Mouse (Mus musculus) kidney, postnatal 25 days (tissue): ENCODE measurements at regions not wholly inside any gene's neighbourhood (a gene's known extent, or its start where the extent isn't known, plus 50 kb on each side); places are given as distances from the start of the nearest gene placed in this dataset.

ENCODE experiments used
- DNase-seq, 2 experiments: peaks; one replicate each; pipeline ENCODE4 v3.0.0; 2021; ENCODE audit warnings: mixed read lengths in 2 of 2

DNA sequence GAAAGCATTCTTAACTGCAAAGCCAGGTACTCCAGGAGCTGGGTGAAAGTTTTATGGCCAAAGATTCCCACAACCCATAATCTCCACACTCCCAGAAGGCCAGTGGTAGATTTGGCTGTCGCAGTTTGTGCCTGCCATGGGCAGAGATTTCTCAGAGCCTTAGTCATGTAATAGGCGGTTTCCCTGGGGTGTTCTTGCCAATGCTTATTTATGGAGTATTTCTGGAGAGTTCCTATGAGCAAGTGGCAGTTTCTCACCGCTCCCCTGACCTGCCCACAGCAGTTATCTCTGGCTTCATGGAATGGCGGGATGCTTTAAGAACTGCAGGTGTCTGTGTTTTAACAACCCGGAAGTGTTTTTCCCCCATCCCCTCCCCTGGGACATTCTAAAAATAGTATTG is 179.8 kb downstream of the 4933412E24Rik start:
- no peak for DNase-seq

DNA sequence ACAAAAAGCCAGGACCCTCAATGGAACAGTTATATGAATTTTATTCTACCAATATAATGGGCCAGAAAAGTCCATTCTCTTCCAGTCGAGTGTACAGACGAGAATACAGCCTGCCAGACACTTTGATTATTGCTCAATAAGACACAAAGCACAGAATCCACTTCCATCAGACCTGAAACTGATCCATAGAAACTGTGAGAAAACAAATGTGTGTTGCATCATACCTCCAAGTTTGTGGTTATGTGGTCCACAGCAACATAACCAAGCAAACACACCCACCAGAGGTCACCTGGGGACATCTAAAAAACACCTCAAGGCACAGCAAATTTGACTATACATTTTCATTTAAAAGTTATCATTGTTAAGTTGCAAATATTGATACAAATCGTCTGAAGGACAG is 183.2 kb downstream of the 4933412E24Rik start:
- no peak for DNase-seq

DNA sequence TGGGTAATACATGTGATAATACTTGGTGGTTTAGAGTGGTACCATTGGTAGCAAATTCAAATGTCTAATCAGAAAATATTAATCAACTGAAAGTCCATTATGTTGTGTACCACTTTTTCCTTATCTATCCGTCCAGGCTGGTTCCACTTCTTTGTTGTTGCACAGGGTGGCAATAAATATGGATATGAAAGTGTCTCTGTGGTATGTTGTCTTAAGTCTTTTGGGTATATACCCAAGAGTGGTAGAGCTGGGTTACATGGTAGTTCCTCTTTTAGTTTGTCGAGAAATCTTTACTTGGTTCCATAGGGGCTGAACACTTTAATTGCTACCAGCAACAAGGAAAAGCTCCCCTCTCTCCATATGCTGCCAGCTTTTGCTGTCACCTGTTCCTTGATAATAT is 184.9 kb downstream of the 4933412E24Rik start:
- no peak for DNase-seq

DNA sequence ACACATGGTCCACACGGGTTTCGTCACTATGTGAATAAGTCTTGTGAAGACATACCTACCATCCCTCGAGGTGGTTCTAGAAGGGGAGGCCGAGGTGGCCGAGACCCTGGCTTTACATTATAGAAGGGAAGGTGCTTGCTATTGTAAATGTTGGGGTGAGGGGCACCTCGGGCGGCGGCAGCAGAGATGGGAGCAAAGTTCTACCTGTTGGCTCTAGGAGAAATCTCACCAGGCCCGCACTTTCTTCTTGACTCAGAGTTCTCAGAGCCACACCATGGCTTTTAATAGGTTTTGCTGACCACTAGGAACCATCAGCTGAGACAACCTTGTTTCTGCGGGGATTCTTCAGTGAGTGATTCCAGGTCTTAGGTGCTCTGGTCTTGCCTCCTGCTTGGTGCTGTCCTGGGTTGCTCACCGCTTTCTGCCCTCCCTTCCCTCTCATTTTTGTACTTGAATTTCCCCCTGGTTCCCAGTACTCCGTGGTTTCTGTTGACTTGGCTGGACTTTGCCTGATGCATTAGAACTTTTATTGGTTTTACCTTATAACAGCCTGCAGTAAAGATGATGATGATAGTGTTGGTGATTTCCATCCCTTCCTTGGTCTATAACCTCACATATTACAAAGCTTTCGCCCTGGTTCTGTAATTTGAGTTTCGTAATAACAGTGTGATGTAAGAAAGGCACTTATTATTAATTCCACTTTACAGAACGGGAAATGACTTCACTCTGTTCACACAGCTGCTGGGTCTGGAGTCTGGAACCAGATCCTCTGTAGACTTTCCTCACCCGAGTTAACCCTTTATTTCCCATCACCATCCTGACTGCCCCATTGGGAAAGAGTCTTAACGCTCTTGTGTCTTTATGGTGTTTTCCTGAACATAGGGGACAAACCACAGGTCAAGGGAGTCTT is 185.6 kb downstream of the 4933412E24Rik start:
- no peak for DNase-seq

DNA sequence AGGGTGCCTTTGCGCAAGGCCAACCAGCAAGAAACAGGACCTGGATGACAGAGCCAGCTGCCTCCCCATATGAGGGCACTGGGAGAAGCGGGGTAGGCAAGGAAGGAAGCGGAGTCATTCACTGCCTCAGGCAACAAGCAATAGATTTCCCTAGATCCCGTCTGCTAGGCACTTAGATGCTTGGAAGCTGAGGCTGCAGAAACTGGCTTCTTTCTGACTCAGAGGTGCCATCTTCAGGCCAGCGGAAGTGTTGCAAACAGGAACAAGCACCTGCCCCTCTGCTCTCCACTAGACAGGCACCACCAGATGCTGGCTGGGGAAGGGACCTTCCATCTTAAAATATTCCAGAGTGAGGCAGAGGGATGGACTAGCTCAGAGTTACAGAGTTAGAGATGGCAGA is 188.0 kb downstream of the 4933412E24Rik start:
- peak; percentile 83 to 84 for DNase-seq

DNA sequence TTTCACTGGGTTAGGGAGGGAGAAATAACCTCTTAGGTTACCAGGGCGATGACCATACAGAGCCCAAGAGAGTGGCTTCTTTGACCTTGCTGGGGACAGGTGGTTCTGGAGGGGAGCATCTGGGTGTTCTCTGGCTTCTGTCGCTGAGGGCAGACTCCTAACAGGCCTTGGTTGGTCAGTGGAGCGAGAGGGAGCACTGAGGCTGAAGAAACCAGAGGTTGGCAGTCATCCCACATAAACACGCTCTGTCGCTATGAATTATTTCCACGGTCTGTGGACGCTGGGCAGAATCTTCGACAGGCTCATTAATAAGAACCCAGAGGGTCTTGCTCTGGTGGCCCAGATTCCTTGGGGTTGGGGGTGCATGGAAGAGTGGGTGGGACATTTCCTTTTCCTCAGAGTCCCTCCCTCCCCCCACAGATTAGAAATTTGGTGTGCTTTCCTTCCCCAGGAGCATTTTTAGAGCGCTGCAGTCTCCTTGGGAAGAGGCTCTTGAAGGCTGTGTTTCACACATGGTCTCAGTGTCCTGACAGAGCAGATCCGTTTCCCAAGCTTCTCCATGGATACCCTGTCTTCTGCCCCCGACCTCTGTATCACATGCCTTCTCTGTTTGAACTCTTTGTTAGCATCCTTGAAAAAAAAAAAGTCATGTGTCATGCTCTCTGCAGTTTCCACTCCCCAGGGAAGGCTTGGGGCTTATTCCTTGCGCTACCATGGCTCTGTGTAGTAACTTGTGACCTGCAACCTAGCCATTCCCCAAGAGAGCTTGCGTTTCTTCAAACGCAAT is 190.1 kb downstream of the 4933412E24Rik start:
- peak; percentile 76 to 88 for DNase-seq

DNA sequence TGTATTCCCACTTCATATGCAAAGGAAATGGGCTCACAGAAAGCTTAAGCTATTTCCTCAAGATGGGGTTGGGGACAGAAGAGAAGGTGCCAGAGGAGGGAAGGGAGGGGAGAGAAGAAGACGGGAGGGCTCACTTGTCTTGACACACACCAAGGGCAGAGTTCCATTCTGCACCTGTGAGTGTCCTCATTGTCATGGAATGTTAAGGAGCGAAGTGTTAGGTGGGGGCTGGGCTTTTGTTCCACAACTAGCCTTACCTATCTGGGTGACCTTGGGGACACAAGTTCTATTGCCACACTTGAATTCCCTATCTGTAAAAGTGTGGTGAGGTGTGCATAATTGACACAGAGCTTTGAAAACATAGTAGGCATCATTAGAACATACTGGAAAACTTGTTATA is 192.5 kb downstream of the 4933412E24Rik start:
- DNase-seq: peak in 1 of 2 experiments; percentile 43

DNA sequence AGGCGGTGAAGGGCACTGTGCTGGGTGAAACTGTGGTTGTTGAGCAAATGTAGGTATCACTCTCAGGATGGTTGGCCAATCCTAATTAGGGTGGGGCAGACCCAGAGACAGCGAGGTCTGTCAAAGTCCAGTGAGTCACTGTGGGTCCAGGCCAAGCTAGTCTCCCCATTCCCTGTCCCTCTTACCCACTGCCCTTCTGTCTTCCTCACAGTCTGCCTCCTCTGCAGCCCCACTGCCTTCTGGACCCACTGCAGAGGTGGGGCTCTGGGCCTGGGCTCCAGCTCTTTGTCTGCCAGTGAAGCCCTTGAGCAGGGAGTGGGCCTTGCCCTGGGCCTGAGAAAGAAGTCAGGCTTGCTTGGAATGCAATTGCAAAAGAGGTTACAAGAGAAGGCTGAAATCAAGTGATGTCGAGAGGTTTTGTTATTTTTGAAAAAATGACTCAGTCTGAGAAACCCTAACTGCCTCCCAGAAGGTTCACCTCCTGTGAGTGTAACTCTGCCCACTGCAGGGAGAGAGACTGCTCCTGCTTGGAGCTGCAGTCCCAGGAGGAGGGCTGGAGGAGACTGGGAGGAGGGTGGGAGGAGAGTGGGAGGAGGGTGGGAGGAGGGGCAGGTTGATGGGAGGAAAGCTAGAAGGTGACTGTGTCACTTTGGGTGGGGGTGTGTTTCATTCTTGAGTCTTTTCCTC is 193.3 kb downstream of the 4933412E24Rik start:
- DNase-seq: peak; percentile 16 to 70

DNA sequence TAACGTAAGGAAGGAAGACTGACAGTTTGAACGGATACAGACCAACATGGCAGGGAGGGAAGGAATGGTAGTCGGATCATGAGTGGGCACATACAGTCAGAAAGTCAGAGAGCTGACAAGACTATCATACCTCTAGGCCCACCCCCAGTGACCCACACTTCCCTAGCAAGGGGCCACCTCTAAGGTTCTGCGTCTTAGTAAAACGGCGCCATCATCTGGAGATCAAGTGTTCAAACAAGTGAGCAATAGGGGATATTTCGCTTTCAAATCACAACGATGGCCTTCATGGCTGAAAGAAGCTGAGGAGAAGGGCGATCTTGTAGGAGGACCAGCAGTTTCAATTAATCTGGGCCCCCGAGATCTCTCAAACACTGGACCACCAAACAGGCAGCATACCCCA is 196.1 kb downstream of the 4933412E24Rik start:
- DNase-seq: no peak

DNA sequence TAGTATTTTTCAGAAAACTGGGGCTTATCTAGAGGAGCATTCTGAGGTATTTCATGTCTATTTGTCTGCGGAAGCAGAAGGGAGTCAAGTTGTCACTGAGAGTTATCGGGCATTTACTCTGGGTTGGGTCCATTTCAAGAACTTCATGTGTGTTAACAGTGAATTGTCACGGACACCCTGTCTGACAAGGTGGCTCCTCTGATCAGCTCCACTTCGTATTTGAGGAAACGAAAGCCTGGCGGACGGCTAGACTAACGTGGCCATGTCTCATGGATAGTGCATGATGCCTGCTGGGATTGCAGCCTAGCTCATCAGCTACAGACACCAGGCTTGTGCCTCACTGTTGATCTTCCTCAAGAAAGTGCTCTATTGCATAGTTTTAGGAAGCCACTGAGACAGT is 200.4 kb downstream of the 4933412E24Rik start:
- DNase-seq: no peak

DNA sequence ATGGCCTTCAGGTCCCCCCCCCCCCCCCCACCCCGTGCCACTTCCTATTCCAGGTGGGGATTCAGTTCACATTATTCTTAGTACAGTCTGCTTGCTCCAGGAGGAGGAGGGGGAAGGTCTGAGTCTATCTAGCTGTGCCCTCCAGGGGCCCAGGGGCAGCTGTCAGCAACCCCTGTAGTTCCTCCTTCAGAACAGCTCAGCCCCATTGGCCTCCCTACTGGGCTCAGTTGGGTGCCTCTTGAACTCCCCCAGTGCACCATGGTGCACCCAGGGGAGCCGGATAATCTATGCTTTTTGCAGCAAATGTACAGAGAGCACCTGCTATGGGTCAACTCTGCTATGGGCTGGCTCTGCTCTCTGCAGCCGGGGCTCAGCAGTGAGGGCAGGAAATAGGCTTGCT is 204.8 kb downstream of the 4933412E24Rik start:
- no peak for DNase-seq

DNA sequence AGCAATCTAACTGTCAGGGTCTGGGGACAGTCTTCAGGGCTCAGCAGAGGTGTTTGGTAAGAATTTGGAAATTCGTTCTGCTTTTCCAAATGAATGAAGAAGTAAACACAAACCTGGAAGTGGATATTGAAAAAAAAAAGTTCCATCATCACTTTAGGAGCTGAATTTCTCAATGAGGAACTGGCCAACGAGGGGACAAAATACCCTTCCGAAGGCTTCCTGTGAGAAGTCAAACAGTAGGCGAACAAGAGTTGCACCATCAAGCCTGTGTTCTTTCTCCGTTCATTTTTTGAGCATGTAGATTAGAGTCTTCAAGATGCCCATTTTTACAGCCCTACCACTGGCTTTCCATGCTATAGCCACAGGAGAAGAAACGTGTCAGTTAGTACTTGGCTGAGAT is 207.1 kb downstream of the 4933412E24Rik start:
- DNase-seq: no peak

DNA sequence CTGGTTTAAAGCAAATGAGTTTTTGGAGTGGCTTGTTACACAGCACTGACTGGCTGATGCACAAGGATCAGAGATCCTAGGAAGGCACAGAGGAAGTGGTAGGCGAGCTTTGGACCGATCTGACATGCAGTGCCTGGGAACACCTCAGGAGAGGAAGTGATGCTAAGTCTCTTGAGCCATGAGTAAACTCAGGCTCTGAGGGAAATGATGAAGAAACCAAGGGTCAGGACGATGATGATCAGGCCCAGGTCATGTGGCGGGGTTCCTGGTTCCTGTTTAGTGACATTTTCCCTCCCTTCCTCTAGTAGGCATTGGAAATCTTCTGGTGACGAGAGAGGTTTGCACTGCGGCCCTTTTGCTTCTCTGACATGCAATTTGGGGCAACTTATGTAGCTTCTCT is 208.7 kb downstream of the 4933412E24Rik start:
- DNase-seq: no peak

DNA sequence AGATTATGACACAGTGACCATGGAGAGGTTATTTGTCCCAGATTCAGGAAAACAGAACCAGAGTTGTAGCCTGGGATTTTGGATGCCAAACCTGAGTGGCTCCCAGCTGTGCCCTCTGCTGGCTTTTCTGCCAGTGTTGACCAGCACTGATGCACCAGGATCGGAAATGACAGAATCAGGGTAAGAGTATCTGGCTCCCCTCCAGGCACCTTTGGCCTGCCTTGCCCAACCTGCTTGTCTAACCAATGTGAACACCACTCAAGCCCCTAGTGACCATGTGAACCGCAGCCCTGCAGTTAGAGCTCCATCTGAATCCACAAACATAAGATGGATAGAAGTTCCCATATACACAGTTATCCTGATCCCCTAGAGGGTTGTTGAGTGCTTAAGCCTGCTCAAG is 210.6 kb downstream of the 4933412E24Rik start:
- no peak for DNase-seq

DNA sequence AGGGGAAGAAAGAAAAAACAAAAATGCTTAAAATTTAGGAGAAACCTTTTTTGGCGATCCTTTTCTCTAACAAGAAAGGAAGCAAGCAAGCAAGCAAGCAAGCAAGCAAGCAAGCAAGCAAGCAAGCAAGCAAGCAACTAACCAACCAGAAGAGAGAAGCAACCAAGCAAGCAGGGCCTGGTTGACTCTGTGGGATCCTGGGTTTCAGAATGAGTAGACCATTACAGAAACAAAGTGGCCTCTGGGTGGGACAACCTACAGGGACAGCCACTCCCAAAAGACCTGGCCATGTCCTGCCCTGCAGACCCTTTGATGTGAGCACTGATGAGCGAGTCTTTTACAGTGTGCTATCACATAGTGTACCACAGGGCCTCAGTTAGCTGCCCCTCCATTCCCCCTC is 211.6 kb downstream of the 4933412E24Rik start:
- DNase-seq: no peak

DNA sequence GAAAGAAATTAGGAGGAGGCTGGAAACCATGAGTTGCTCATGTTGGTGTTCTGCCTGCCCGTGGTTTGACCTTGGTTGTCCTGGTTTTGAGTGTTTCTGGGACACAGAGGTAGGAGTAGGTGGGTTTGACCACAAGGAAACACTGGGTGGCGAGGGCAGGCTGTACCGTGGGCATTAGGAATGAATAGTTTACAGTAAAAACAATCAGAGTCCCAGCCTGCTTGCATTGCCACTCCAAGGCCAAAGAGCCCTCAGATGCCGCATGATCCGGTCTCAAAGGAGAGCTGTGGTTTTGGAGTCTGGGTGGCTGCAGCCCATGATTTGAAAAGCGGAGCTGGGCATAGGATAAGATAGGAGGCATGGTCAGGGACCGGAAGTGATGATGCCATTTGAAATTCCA is 212.0 kb downstream of the 4933412E24Rik start:
- no peak for DNase-seq

DNA sequence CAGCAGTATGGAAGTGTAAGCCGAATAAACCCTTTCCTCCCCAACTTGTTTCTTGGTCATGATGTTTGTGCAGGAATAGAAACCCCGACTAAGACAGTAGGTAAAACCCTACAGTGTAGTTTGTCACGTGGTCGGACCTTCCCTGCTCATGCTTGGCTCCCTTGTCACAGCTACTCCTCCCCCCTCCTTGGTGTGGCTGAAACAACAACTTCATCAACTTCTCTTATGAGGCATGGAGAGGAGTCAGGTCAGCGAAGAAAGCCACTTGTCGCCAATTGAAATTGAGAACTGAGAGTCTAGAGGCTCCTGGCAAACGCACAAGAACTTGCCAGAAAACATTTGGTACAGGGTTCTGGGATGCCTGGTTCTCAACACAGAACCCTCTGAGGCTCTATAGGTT is 214.1 kb downstream of the 4933412E24Rik start:
- DNase-seq: no peak

DNA sequence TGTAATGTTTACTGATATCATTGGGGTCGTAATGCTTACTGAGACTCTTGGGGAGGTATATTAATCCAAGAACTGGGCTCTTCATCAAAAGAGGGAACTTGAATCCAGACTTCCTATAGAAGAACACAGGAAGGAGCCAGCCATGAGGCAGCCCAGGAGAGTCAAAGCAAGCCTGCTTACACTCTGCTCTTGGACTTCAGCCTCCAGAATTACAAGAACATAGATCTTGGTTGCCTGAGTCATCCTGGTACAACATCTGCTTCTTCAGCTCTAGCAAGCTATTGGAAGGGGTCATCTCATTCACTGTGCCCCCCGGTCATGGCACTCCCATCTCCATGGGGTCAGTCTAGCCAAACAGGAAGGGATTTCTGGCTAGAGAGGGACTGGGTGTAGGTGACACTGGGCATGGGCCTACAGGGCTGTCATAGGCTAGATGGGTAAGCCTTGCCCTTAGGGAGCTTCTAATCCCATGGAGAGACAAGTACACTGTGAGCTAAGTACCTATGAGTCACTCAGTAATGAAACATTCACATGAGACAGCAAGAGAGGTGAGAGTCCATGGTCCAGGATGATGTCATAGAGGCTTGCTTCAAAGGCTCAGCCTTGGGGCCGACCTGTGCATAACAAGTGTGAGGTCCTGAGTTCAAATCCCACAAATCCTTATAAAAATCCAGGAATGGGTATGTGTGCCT is 217.1 kb downstream of the 4933412E24Rik start:
- DNase-seq: no peak

DNA sequence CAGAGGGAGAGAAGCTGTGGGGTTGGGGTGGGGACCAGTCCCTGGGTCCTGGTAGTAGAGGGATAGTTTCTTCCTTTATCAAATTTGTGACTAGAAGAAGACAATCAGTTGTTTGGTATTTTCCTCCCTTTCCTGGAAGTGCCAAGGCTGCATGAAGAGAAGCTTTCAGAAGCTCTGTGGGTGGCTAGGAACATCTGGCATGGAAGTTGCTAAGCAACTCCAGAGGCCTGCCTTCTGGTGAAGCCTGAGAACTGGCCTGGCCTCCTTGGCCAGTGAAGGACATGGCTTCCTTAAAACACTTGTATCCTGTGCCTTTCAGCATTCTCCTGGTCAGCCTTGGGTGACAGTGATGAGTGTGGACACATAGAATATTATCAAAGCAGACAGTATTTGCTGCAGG is 217.9 kb downstream of the 4933412E24Rik start:
- DNase-seq: no peak

DNA sequence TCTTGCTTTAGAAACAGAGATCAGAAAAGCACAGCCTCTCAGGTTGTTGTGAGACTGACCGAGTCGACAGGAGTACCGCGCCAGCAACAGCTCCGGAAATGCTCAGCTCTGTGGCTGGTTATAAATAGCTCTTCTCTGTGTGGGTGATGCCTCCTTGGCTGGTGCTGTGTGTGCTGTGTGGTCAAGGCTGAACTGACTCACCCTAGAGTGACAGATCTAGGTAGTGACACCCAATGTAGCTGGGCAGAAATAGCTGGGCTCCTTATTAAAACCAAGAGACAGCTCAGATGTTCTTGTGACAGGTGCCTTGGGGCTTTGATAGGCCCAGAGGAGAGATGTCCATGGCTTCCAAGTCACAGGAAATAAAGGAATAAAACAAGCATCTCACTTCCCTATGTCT is 220.7 kb downstream of the 4933412E24Rik start:
- no peak for DNase-seq

DNA sequence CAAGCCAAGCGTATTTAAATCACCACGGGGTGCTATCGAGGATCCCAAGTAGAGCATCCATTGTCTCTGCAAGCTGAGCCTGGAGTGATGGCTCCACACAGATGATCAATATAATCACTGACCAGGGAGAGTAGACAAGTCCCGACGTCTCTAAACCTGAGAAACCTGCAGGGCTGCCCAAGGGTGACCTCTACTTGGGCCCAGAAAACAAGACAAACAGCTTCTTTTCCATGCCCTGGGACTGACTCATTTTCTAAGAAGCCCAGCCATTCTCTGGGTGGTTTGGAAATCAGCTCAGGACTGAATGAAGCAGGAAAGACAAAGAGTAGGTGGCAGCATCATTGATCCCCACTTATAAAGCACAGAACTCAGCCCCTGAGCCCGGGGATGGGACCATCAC is 221.5 kb downstream of the 4933412E24Rik start:
- DNase-seq: no peak

DNA sequence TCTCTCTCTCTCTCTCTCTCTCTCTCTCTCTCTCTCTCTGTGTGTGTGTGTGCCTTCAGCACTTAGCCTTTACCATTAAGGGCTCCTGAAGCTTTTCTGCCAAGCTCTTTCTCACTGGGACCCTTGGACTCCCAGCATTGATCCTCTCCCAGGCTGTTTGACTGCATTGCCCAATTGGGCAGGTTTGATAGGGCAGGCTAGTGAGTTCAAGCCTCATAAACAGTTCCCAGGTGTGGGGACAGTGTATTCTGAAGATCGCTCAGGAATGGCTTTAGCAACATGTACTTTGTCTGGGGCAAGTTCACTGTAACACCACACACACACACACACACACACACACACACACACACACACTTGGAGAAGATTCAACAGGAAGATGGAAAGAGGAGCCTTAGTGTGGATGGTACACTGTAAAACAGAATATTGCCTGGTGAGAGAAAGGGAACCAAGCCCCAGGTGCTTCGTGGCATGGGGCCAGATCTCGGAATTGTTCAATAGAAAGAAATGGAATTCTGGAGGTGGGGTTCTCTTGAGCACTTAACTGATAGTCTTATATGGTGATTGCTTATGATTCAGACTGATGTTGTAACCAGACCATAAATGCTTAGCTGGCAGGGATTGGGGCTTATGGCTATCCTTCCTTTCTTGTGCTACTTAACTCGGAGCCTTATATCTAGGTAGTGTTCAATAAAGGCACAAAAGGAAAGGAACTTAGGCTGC is 229.5 kb downstream of the 4933412E24Rik start:
- DNase-seq: no peak
